Mouse (Mus musculus) ovary, adult 10 weeks (tissue): ENCODE measurements around the gene Dok4. TPM values are rescaled to one million over a fixed set of nuclear protein-coding genes. Genes with fewer than 3 reads are reported as not detected.

Experiments used
- polyA plus RNA-seq: library from polyadenylated mRNA; stranded (reverse); fragments of 350-450 nt; fragmentation: Illumina TruSeq; extraction: RNeasy Lipid Tissue Mini Kit (QIAGEN cat#74804); gene quantifications from one replicate; pipeline ENCODE4 v1.2.3, GENCODE M21; 2014

Dok4 gene
- polyA plus RNA-seq, result 1.4 TPM

GRCm38 (mm10) chr8:94876197-94876730, at the start of gene Dok4:
Gene Dok4, minus strand, starts transcription at chr8:94876330.

GRCm38 (mm10) chr8:94923405-94923804, 47.3 kb upstream of the Dok4 start, which contains the start of gene Adgrg5:
Gene Adgrg5, plus strand, starts transcription at chr8:94923694.

GRCm38 (mm10) chr8:94917851-94918495, 41.8 kb upstream of the Dok4 start, which contains the start of gene Ccdc102a:
Gene Ccdc102a, minus strand, starts transcription at chr8:94918098.

GRCm38 (mm10) chr8:94857346-94858173, 18.6 kb downstream of the Dok4 start, which contains the start of gene Polr2c:
Gene Polr2c, plus strand, starts transcription at chr8:94857450.

GRCm38 (mm10) chr8:94837662-94838574, 38.2 kb downstream of the Dok4 start, which contains the start of the genes Coq9 and Ciapin1:
Gene Coq9, plus strand, starts transcription at chr8:94838321.
Gene Ciapin1, minus strand, starts transcription at chr8:94838358.

Other genes starting within 250 kb of the Dok4 start
- 357 TPM for gene Arl2bp, start 209.7 kb downstream of the Dok4 start, polyA plus RNA-seq
- gene Pllp, start 180.1 kb downstream of the Dok4 start, polyA plus RNA-seq, result 0.94 TPM
- 1.9 TPM for gene Ccl22, start 130.7 kb downstream of the Dok4 start, polyA plus RNA-seq
- 0.68 TPM for gene Cx3cl1, start 104.3 kb downstream of the Dok4 start, polyA plus RNA-seq
- not detected for gene Ccl17, start 65.9 kb downstream of the Dok4 start, polyA plus RNA-seq
- 5.0 TPM for gene Coq9, start 38.0 kb downstream of the Dok4 start, polyA plus RNA-seq
- gene Ciapin1, start 38.0 kb downstream of the Dok4 start, polyA plus RNA-seq, result 1.9 TPM
- 2.4 TPM for gene Polr2c, start 18.9 kb downstream of the Dok4 start, polyA plus RNA-seq
- gene Ccdc102a, start 41.8 kb upstream of the Dok4 start, polyA plus RNA-seq, result 0.31 TPM
- not detected for gene Adgrg5, start 47.4 kb upstream of the Dok4 start, polyA plus RNA-seq
- gene Adgrg1, start 98.4 kb upstream of the Dok4 start, polyA plus RNA-seq, result 9.6 TPM
- gene Adgrg3, start 141.4 kb upstream of the Dok4 start, polyA plus RNA-seq, result 0.51 TPM
- gene Drc7, start 178.8 kb upstream of the Dok4 start, polyA plus RNA-seq, result 0.46 TPM
- not detected for gene Katnb1, start 204.9 kb upstream of the Dok4 start, polyA plus RNA-seq